Mouse (Mus musculus) testis, adult 2 months (tissue): ENCODE measurements at regions not wholly inside any gene's neighbourhood (a gene's known extent, or its start where the extent isn't known, plus 50 kb on each side); places are given as distances from the start of the nearest gene placed in this dataset.

ENCODE experiments used
- CTCF ChIP-seq: fragments of 200-500 bp; IDR thresholded peaks from 2 replicates; pipeline ENCODE4 v1.5.1; 2012; ENCODE audit warnings: low read depth, mild to moderate bottlenecking, inconsistent platforms, low read length, moderate library complexity; ENCODE audit not compliant: control insufficient read depth, insufficient read depth, insufficient replicate concordance
- POLR2A ChIP-seq: fragments of 200-500 bp; IDR thresholded peaks from 2 replicates; pipeline ENCODE4 v1.6.1; 2012; ENCODE audit warnings: low read depth, mild to moderate bottlenecking, inconsistent platforms, low read length, moderate library complexity; ENCODE audit not compliant: control insufficient read depth

DNA sequence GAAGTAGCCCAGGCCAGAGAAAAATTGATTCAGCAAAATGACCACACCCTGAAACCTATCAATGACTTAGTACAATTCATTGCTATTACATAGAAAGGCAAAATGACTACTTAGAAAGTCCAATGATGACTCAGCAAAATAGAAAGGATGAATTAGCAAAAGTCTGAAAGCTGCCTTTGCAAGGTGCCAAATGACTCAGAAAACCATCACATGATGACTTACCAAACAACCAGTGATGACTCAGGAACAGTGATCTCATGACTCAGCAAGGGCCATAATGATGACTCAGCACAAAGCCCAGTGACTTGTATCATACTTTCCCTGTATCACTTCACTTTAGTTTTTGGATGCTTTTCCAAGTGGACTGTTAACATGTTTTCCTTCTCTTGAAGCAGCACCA is 535.6 kb upstream of the Camk1g start:
- TF ChIP-seq CTCF (no peak), POLR2A (no peak)
